Mouse (Mus musculus): Measurements from ENCODE around the gene Notch3. TPM values are rescaled to one million over a fixed set of nuclear protein-coding genes. Genes with fewer than 3 reads are reported as not detected.

Notch3 gene
- polyA plus RNA-seq, 1 experiment: 14.8 TPM

DNA sequence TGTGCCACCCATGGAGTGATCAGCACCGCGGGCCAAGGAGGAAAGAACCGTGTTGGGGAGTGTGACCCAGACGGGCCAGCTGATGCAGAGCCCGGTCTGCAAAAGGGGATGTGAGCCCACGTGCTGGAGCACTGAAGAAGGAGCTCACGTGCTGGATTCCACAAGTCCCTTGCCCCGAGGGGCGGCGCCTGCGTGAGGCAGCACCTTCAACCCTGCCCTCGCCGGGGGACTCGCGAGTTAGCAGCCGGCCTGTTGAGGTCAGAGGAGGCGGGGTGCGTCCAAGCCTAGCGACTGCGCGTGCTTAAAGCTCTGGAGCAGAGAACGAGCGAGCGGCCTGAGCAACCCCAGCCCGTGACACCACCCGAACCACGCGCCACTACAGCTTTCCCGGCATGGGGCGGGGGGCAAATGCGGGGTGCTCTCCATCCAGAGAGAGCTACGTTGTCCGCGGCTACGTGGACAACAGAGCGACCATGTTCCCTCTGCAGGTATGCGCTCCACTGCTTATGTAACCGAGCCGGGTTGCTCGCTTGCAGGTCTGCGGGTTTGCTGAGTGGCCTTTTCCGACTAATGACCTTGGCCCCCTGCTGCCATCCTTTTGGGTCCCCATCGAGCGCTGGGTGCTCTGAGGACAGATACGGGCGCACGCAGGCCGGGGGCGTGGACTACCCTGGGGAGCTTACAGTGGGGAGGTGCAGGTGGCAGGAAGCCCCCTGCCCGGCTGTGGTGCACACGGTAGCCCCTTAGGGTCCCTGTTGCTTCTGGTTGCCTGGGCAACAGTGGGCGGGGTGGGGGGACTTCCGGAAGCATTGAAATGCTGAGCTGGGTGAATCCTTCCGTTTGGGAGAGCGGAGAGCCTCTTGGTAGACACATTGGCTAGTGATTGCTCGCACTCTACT lies 52.9 kb downstream of the Notch3 start:
- H3K4me3 ChIP-seq (ENCODE audit: insufficient read depth, poor library complexity, severe bottlenecking): no peak overlapping the region
- TF ChIP-seq CTCF (IDR thresholded peaks at IDR 0.05; ENCODE audit: control insufficient read depth, insufficient read depth, insufficient read length): no peak
- TF ChIP-seq MAX (IDR thresholded peaks at IDR 0.05): no peak
- no peak for TF ChIP-seq FOSL1 (IDR thresholded peaks at IDR 0.05; ENCODE audit: insufficient read depth, low read length, poor library complexity, severe bottlenecking)
- no peak for TF ChIP-seq MYOD1 (IDR thresholded peaks at IDR 0.05; ENCODE audit: control insufficient read depth, insufficient read length, low read depth)
- no peak for TF ChIP-seq USF1 (IDR thresholded peaks at IDR 0.05; ENCODE audit: low read depth)
- no peak for TF ChIP-seq CEBPB (IDR thresholded peaks at IDR 0.05; ENCODE audit: low read depth)
- no peak for TF ChIP-seq MYOG (IDR thresholded peaks at IDR 0.05; ENCODE audit: control insufficient read depth, extremely low read depth, insufficient read length)
- no peak overlapping the region for H3ac ChIP-seq (ENCODE audit: control insufficient read depth, insufficient read length, low read depth)
- H3K79me3 ChIP-seq (ENCODE audit: low read depth): no peaks in the 10 kb centered on the region
- H3K79me2 ChIP-seq (ENCODE audit: control insufficient read depth, insufficient read depth): no peaks in the 10 kb centered on the region
- no peaks in the 10 kb centered on the region for H3K27me3 ChIP-seq (ENCODE audit: control insufficient read depth, insufficient read depth, insufficient read length)
- H3K36me3 ChIP-seq (ENCODE audit: control insufficient read depth, insufficient read depth): no peaks in the 10 kb centered on the region

DNA sequence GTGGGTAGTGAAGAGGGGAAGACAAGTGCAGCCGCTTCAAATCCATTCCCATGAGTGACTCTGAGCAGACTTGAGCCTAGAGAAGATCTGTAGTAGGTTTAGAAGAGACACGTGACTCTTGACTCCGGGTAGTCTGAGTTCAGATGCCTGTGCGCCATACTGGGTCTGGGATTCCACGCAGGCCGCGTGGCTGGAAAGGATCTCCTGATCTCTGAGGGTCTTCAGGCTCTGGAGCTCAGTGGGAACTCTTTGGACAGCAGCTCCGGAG lies 53.5 kb downstream of the Notch3 start:
- Histone ChIP-seq H3K4me3 (ENCODE audit: insufficient read depth, poor library complexity, severe bottlenecking) (no peak overlapping the region), H3K27me3 (ENCODE audit: control insufficient read depth, insufficient read depth, insufficient read length) (no peaks in the 10 kb centered on the region), H3K79me3 (ENCODE audit: low read depth) (no peaks in the 10 kb centered on the region), H3ac (ENCODE audit: control insufficient read depth, insufficient read length, low read depth) (no peak overlapping the region), H3K36me3 (ENCODE audit: control insufficient read depth, insufficient read depth) (no peaks in the 10 kb centered on the region), H3K79me2 (ENCODE audit: control insufficient read depth, insufficient read depth) (no peaks in the 10 kb centered on the region)
- no peak for TF ChIP-seq CTCF (IDR thresholded peaks at IDR 0.05; ENCODE audit: control insufficient read depth, insufficient read depth, insufficient read length)

DNA sequence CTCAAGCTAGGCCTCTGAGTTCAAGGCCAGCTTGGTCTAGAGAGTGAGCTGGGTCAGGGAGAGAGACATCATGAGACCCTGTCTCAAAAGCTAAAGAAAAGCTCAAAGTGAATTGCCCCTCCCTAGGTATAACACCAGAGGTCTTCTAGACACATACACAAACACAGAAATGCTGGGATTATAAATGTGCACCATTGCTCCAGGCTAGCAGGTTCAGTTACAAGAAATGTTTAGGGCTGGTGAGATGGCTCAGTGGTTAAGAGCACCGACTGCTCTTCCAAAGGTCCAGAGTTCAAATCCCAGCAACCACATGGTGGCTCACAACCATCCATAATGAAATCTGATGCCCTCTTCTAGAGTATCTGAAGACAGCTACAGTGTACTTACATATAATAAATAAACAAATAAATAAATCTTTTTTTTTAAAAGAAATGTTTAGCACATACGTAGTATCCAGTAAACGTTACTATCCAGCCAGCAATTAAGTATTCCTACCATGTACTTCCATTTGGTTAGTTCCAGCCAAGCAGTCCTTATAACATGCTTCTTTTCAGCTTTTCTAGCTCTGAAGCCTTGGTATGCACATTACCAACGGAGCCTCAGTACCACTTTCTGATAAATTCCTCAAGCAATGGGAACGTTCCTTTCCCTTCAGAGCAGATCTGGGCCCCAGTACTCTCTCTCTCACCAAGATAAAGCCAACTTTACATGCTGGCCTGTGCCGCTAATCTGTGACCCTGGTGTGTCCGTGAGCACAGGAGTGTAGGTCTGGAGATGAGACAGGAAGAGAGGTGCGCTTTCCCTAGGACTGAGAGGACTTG lies 54.0 kb downstream of the Notch3 start:
- Histone ChIP-seq H3K79me3 (ENCODE audit: low read depth) (no peaks in the 10 kb centered on the region), H3K79me2 (ENCODE audit: control insufficient read depth, insufficient read depth) (no peaks in the 10 kb centered on the region), H3K27me3 (ENCODE audit: control insufficient read depth, insufficient read depth, insufficient read length) (no peaks in the 10 kb centered on the region), H3K4me3 (ENCODE audit: insufficient read depth, poor library complexity, severe bottlenecking) (no peak overlapping the region), H3K36me3 (ENCODE audit: control insufficient read depth, insufficient read depth) (no peaks in the 10 kb centered on the region), H3ac (ENCODE audit: control insufficient read depth, insufficient read length, low read depth) (no peak overlapping the region)
- no peak for TF ChIP-seq FOSL1 (IDR thresholded peaks at IDR 0.05; ENCODE audit: insufficient read depth, low read length, poor library complexity, severe bottlenecking)
- TF ChIP-seq CEBPB (IDR thresholded peaks at IDR 0.05; ENCODE audit: low read depth): no peak
- TF ChIP-seq MYOD1 (IDR thresholded peaks at IDR 0.05; ENCODE audit: control insufficient read depth, insufficient read length, low read depth): no peak
- no peak for TF ChIP-seq MYOG (IDR thresholded peaks at IDR 0.05; ENCODE audit: control insufficient read depth, extremely low read depth, insufficient read length)
- no peak for TF ChIP-seq MAX (IDR thresholded peaks at IDR 0.05)
- TF ChIP-seq CTCF (IDR thresholded peaks at IDR 0.05; ENCODE audit: control insufficient read depth, insufficient read depth, insufficient read length): no peak

DNA sequence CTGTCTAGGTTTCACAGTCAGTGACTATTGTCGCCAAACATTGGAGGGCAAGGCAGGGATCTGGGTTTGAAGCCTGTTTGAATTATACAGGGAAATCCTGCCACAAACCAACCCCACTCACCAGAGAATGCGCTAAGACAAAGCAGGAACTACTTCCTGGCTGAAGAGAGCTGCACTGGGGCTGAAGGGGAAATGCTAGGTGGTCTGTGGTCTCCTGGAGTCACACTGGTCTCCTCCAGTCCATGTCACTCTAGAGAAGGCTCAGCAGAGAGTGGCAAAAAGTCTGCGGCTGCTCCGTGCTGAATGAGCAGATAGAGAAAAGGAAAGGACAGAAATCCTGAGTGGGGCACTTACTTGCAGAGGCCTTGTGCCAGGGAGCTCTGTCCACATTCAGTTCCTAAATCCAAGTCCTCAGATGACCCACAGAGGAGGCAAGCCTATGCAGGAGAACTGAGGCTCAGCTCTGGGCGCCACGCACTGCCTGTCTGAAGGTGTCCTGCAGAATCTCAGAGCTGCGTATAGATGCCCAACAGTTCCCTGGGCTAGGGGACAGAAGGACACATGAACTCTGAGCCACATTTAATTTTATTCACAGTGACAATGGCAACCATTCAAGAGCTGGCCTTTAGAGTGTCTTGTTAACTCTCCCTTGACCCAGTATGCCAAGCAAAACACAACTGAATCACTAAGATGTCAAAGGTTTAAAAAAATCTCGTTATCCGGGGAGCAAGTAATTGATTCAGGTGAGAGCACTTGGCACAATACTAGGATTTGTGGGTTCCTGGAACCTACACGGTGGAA lies 55.5 kb downstream of the Notch3 start:
- no peaks in the 10 kb centered on the region for H3K36me3 ChIP-seq (ENCODE audit: control insufficient read depth, insufficient read depth)
- no peak overlapping the region for H3ac ChIP-seq (ENCODE audit: control insufficient read depth, insufficient read length, low read depth)
- no peaks in the 10 kb centered on the region for H3K79me3 ChIP-seq (ENCODE audit: low read depth)
- TF ChIP-seq MYOG (IDR thresholded peaks at IDR 0.05; ENCODE audit: control insufficient read depth, extremely low read depth, insufficient read length) (no peak), USF1 (IDR thresholded peaks at IDR 0.05; ENCODE audit: low read depth) (no peak), FOSL1 (IDR thresholded peaks at IDR 0.05; ENCODE audit: insufficient read depth, low read length, poor library complexity, severe bottlenecking) (no peak), CTCF (IDR thresholded peaks at IDR 0.05; ENCODE audit: control insufficient read depth, insufficient read depth, insufficient read length) (no peak), MYOD1 (IDR thresholded peaks at IDR 0.05; ENCODE audit: control insufficient read depth, insufficient read length, low read depth) (no peak)
- no peak overlapping the region for H3K4me3 ChIP-seq (ENCODE audit: insufficient read depth, poor library complexity, severe bottlenecking)
- no peaks in the 10 kb centered on the region for H3K79me2 ChIP-seq (ENCODE audit: control insufficient read depth, insufficient read depth)
- no peaks in the 10 kb centered on the region for H3K27me3 ChIP-seq (ENCODE audit: control insufficient read depth, insufficient read depth, insufficient read length)

DNA sequence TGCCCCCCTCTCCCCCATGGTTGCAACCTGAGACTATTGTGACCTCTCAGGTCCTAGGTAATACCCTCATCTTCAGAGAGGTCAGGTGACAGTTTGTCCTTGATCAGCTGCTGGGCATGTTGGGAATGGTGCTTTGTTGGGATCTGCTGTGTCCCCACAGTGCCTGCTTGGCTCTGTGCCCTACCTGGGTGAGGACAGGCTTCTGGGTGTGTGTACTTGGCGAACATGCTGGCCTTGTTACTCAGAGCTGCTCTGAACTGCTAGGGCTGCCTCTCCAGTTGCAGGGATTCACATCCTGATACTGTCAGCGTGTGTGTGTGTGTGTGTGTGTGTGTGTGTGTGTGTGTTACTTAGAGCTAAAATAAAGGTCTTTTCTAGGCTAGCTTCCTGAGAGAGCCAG lies 56.2 kb downstream of the Notch3 start:
- TF ChIP-seq MYOD1 (IDR thresholded peaks at IDR 0.05; ENCODE audit: control insufficient read depth, insufficient read length, low read depth): no peak
- TF ChIP-seq USF1 (IDR thresholded peaks at IDR 0.05; ENCODE audit: low read depth): no peak
- TF ChIP-seq CTCF (IDR thresholded peaks at IDR 0.05; ENCODE audit: control insufficient read depth, insufficient read depth, insufficient read length): no peak
- TF ChIP-seq CEBPB (IDR thresholded peaks at IDR 0.05; ENCODE audit: low read depth): no peak
- TF ChIP-seq FOSL1 (IDR thresholded peaks at IDR 0.05; ENCODE audit: insufficient read depth, low read length, poor library complexity, severe bottlenecking): no peak
- TF ChIP-seq MYOG (IDR thresholded peaks at IDR 0.05; ENCODE audit: control insufficient read depth, extremely low read depth, insufficient read length): no peak
- TF ChIP-seq MAX (IDR thresholded peaks at IDR 0.05): no peak
- no peaks in the 10 kb centered on the region for H3K79me3 ChIP-seq (ENCODE audit: low read depth)
- no peak overlapping the region for H3K4me3 ChIP-seq (ENCODE audit: insufficient read depth, poor library complexity, severe bottlenecking)
- no peaks in the 10 kb centered on the region for H3K27me3 ChIP-seq (ENCODE audit: control insufficient read depth, insufficient read depth, insufficient read length)
- no peaks in the 10 kb centered on the region for H3K36me3 ChIP-seq (ENCODE audit: control insufficient read depth, insufficient read depth)
- no peaks in the 10 kb centered on the region for H3K79me2 ChIP-seq (ENCODE audit: control insufficient read depth, insufficient read depth)
- no peak overlapping the region for H3ac ChIP-seq (ENCODE audit: control insufficient read depth, insufficient read length, low read depth)

Data from C2C12 (cell line).